Mouse (Mus musculus): ENCODE results near the gene Vrk3.

GRCm38 (mm10) chr7:44826771-44827170, 78.6 kb downstream of the Vrk3 start:
- TF ChIP-seq CTCF (IDR thresholded peaks at IDR 0.05; ENCODE audit: low read depth) (no peak), EP300 (IDR thresholded peaks at IDR 0.05; ENCODE audit: low read depth) (no peak)
